Mouse (Mus musculus): ENCODE data around the gene Spryd3. TPM values are rescaled to one million over a fixed set of nuclear protein-coding genes. Genes with fewer than 3 reads are reported as not detected.
"Not testable (repeated sequence)": the region's sequence is repeated elsewhere in the genome, so short reads cannot be mapped to it uniquely, and the experiment has no call there.

Gene Spryd3
- total RNA-seq, 1 experiment = 34.8 TPM

DNA sequence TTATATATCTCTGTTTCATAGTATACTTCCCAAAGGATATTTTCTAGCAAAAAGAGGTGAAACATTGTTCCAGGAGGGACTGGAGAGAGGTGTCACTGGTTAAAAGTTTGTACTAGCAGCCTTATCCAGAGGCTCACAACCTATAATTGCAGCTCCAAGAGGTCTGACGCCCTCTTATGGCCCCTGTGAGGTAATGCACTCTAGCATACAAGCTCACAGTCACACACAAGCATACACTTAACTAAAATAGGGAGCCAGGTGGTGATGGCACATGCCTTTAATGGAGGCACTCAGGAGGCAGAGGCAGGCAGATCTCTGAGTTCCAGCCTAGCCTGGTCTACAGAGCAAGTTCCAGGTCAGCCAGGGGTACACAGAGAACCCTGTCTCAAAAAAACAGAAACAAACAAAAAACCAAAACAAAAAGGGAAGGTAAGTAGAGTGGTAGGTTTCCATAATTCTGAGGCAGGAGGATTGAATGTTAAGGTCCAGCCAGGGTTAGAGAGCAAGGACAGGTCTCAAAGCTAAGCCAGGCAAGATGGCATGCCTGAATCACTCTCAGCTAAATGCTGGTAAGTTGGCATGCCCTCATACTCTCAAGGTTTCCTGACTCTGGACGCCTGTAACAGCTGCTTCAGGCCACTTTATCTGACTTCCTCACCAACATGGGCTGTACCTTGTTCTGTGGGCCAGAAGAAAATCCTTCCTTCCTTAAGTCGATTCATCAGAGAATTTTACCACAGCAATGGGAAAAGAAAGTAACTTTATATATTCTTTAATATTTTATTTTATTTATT, 28.1 kb upstream of the Spryd3 start:
- no peak overlapping the region for H3K4me3 ChIP-seq (ENCODE audit: insufficient read depth in 1 of 2, low read depth in 1 of 2, low read length in 2 of 2, poor library complexity in 1 of 2, severe bottlenecking in 1 of 2)
- H3K36me3 ChIP-seq (ENCODE audit: control insufficient read depth, insufficient read depth, low read length, poor library complexity, severe bottlenecking) = no peaks in the 10 kb centered on the region
- in situ Hi-C loops (cut with MboI; ENCODE audit: low sequenced_read_pairs in 2 of 2, unreplicated experiment in 2 of 2) = no loop called here
- no peak for DNase-seq (ENCODE audit: low read depth, low spot score)
- H3K9ac ChIP-seq (ENCODE audit: insufficient read depth, low read depth, low read length, poor library complexity, severe bottlenecking) = no peak overlapping the region
- H3K27ac ChIP-seq (ENCODE audit: insufficient read depth, low read depth, low read length, poor library complexity, severe bottlenecking) = no peak overlapping the region
- no peaks in the 10 kb centered on the region for H3K9me3 ChIP-seq (ENCODE audit: control insufficient read depth, insufficient read depth, low read depth, low read length)
- H3K4me1 ChIP-seq (ENCODE audit: control insufficient read depth in 2 of 2, insufficient read depth in 2 of 2, low read length in 2 of 2, poor library complexity in 1 of 2) = peaks cover 4 to 15% of the 10 kb centered on the region in 2 experiments; a peak in 2 of 4 replicates
- no peak for TF ChIP-seq CHD2 (IDR thresholded peaks at IDR 0.05; ENCODE audit: low read depth, low read length)
- TF ChIP-seq HCFC1 (IDR thresholded peaks at IDR 0.05; ENCODE audit: borderline replicate concordance, insufficient read depth, low read length) = no peak
- no peak for TF ChIP-seq MAFK (IDR thresholded peaks at IDR 0.05; ENCODE audit: insufficient read depth, low read depth, low read length)
- no peak for TF ChIP-seq ZNF384 (IDR thresholded peaks at IDR 0.05; ENCODE audit: low read depth, low read length)
- TF ChIP-seq ZC3H11A (IDR thresholded peaks at IDR 0.05; ENCODE audit: borderline replicate concordance, low read depth, low read length) = no peak

GRCm38 (mm10) chr15:102160415-102161060, 24.5 kb upstream of the Spryd3 start:
- DNase-seq (ENCODE audit: low read depth, low spot score) = peak; percentile 25
- Histone ChIP-seq H3K36me3 (ENCODE audit: control insufficient read depth, insufficient read depth, low read length, poor library complexity, severe bottlenecking) (no peaks in the 10 kb centered on the region), H3K9me3 (ENCODE audit: control insufficient read depth, insufficient read depth, low read depth, low read length) (no peaks in the 10 kb centered on the region), H3K4me1 (ENCODE audit: control insufficient read depth in 2 of 2, insufficient read depth in 2 of 2, low read length in 2 of 2, poor library complexity in 1 of 2) (peaks cover 6 to 35% of the 10 kb centered on the region in 2 experiments; a peak in 2 of 4 replicates), H3K9ac (ENCODE audit: insufficient read depth, low read depth, low read length, poor library complexity, severe bottlenecking) (peak overlapping the region; percentile 51), H3K27ac (ENCODE audit: insufficient read depth, low read depth, low read length, poor library complexity, severe bottlenecking) (no peak overlapping the region), H3K4me3 (ENCODE audit: insufficient read depth in 1 of 2, low read depth in 1 of 2, low read length in 2 of 2, poor library complexity in 1 of 2, severe bottlenecking in 1 of 2) (peak overlapping the region; percentile 47 to 58)
- in situ Hi-C loops (cut with MboI; ENCODE audit: low sequenced_read_pairs in 2 of 2, unreplicated experiment in 2 of 2) = no loop called here
- no peak for TF ChIP-seq MAFK (IDR thresholded peaks at IDR 0.05; ENCODE audit: insufficient read depth, low read depth, low read length)
- no peak for TF ChIP-seq CHD2 (IDR thresholded peaks at IDR 0.05; ENCODE audit: low read depth, low read length)

GRCm38 (mm10) chr15:102156836-102157235, 20.8 kb upstream of the Spryd3 start:
- Histone ChIP-seq H3K9ac (ENCODE audit: insufficient read depth, low read depth, low read length, poor library complexity, severe bottlenecking) (no peak overlapping the region), H3K36me3 (ENCODE audit: control insufficient read depth, insufficient read depth, low read length, poor library complexity, severe bottlenecking) (no peaks in the 10 kb centered on the region), H3K27ac (ENCODE audit: insufficient read depth, low read depth, low read length, poor library complexity, severe bottlenecking) (peak overlapping the region; percentile 42; the same call in 1 of the 2 replicates), H3K9me3 (ENCODE audit: control insufficient read depth, insufficient read depth, low read depth, low read length) (no peaks in the 10 kb centered on the region), H3K4me3 (ENCODE audit: insufficient read depth in 1 of 2, low read depth in 1 of 2, low read length in 2 of 2, poor library complexity in 1 of 2, severe bottlenecking in 1 of 2) (peak overlapping the region in 1 of 2 experiments; percentile 31; a peak in 1 of 4 replicates), H3K4me1 (ENCODE audit: control insufficient read depth in 2 of 2, insufficient read depth in 2 of 2, low read length in 2 of 2, poor library complexity in 1 of 2) (peaks cover 4 to 31% of the 10 kb centered on the region in 2 experiments; a peak in 2 of 4 replicates)
- in situ Hi-C loops (cut with MboI; ENCODE audit: low sequenced_read_pairs in 2 of 2, unreplicated experiment in 2 of 2) = no loop called here
- DNase-seq (ENCODE audit: low read depth, low spot score) = peak; percentile 28
- TF ChIP-seq HCFC1 (IDR thresholded peaks at IDR 0.05; ENCODE audit: borderline replicate concordance, insufficient read depth, low read length) (no peak), ZC3H11A (IDR thresholded peaks at IDR 0.05; ENCODE audit: borderline replicate concordance, low read depth, low read length) (no peak), ZNF384 (IDR thresholded peaks at IDR 0.05; ENCODE audit: low read depth, low read length) (no peak), MAFK (IDR thresholded peaks at IDR 0.05; ENCODE audit: insufficient read depth, low read depth, low read length) (no peak), CHD2 (IDR thresholded peaks at IDR 0.05; ENCODE audit: low read depth, low read length) (no peak)

DNA sequence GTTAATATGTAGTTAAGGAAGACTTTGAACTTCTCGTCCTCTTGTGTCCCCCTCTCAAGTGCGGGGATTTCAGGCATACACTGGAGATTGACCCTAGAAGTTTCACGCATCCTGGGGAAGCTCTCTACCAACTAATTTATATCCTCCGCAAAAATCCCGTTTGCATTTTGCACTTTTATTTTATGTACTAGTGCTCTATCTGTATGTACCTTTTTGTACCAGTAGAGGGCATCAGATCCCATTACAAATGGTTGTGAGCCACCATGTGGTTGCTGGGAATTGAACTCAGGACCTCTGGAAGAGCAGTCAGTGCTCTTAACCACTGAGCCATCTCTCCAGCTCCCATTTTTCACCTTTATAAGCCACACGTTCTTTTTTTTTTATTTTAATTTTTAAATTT, 19.0 kb upstream of the Spryd3 start:
- DNase-seq (ENCODE audit: low read depth, low spot score); H3K36me3 ChIP-seq (ENCODE audit: control insufficient read depth, insufficient read depth, low read length, poor library complexity, severe bottlenecking); H3K27ac ChIP-seq (ENCODE audit: insufficient read depth, low read depth, low read length, poor library complexity, severe bottlenecking); H3K4me3 ChIP-seq (ENCODE audit: insufficient read depth in 1 of 2, low read depth in 1 of 2, low read length in 2 of 2, poor library complexity in 1 of 2, severe bottlenecking in 1 of 2); in situ Hi-C loops (cut with MboI; ENCODE audit: low sequenced_read_pairs in 2 of 2, unreplicated experiment in 2 of 2); H3K9me3 ChIP-seq (ENCODE audit: control insufficient read depth, insufficient read depth, low read depth, low read length); H3K9ac ChIP-seq (ENCODE audit: insufficient read depth, low read depth, low read length, poor library complexity, severe bottlenecking): not testable (repeated sequence)
- peaks cover 2 to 26% of the 10 kb centered on the region in 2 experiments; a peak in 2 of 4 replicates for H3K4me1 ChIP-seq (ENCODE audit: control insufficient read depth in 2 of 2, insufficient read depth in 2 of 2, low read length in 2 of 2, poor library complexity in 1 of 2)

All from ES-E14 (cell line).